8 mouse cellular contexts compared by ENCODE assay signal in genomic region chr5:111331099-111331435, GRCm38 (mm10). TPM values are rescaled to one million over a fixed set of nuclear protein-coding genes. Genes with fewer than 3 reads are reported as not detected.
A peak's percentile ranks its signal among the peaks of the same experiment; 100 is the strongest.
DNase-seq lines count a peak whose midpoint lies in the region; ATAC-seq lines count a peak whose summit lies in the region.

No protein-coding gene starts in this region.

- H3K9me3 ChIP-seq in kidney, embryonic 15.5 days (replicated peaks): no peaks in the 10 kb centered on the region
- no peaks in the 10 kb centered on the region for H3K9me3 ChIP-seq in hindbrain, embryonic 10.5 days

- peak overlapping the region; percentile 97 for H3K9ac ChIP-seq in kidney, embryonic 15.5 days

- DNase-seq in kidney, postnatal 36 days: no peak
- DNase-seq in hindbrain, embryonic 10.5 days (ENCODE audit: low spot score): no peak
- DNase-seq in adrenal gland, postnatal 4 days (ENCODE audit: low spot score in 2 of 2): no peak
- DNase-seq in right cerebral cortex, postnatal 4 days: no peak

- H3K4me2 ChIP-seq in kidney, embryonic 15.5 days: peak overlapping the region; percentile 78

- no peaks in the 10 kb centered on the region for H3K27me3 ChIP-seq in kidney, embryonic 15.5 days
- no peaks in the 10 kb centered on the region for H3K27me3 ChIP-seq in hindbrain, embryonic 10.5 days (ENCODE audit: insufficient read depth, poor library complexity, severe bottlenecking)

- WGBS in kidney, embryonic 15.5 days: under 1% methylated on average over 14 of the region's 14 CpGs
- 2% methylated on average over 14 of the region's 14 CpGs for WGBS in hindbrain, embryonic 10.5 days

- peak overlapping the region; percentile 91 for H3K4me3 ChIP-seq in kidney, embryonic 15.5 days (replicated peaks)
- peak overlapping the region; percentile 96 for H3K4me3 ChIP-seq in hindbrain, embryonic 10.5 days

- peaks cover 26% of the 10 kb centered on the region for H3K36me3 ChIP-seq in kidney, embryonic 15.5 days
- peaks cover 37% of the 10 kb centered on the region for H3K36me3 ChIP-seq in hindbrain, embryonic 10.5 days

- H3K4me1 ChIP-seq in kidney, embryonic 15.5 days: peaks cover 18% of the 10 kb centered on the region
- peaks cover 33% of the 10 kb centered on the region for H3K4me1 ChIP-seq in hindbrain, embryonic 10.5 days (replicated peaks)

- peak overlapping the region; percentile 89 for H3K27ac ChIP-seq in kidney, embryonic 15.5 days
- H3K27ac ChIP-seq in hindbrain, embryonic 10.5 days: peak overlapping the region; percentile 96

- no peak for ATAC-seq in kidney, embryonic 15.5 days (replicated peaks; ENCODE audit: low FRiP score)
- peak; percentile 10 for ATAC-seq in activated CD4-positive, CD25-positive, alpha-beta regulatory T cell, adult 4 months
- ATAC-seq in megakaryocyte progenitor cell, adult 5-6 weeks (replicated peaks; ENCODE audit: poor library complexity): 0 out of 2 replicates have a peak, but pooled peaks have one; percentile 1
- ATAC-seq in cerebellum, adult (ENCODE audit: insufficient number of reproducible peaks, low FRiP score, low TSS enrichment): no peak

RNA-seq across cellular contexts. Expression of gene Pitpnb, which starts 0.5 kb away (rescaled TPM):
- polyA plus RNA-seq in kidney, embryonic 15.5 days (2015; fragmentation: Nextera tagmentation; extraction: Ambion mirVana): 101 and 104 TPM in 2 replicates
- polyA plus RNA-seq in activated CD4-positive, CD25-positive, alpha-beta regulatory T cell, adult 4 months (2017; shearing (Covaris generic)): 10 to 100 TPM; 64.5 TPM
- 110 and 119 TPM in 2 replicates for polyA plus RNA-seq in hindbrain, embryonic 10.5 days (2016; fragmentation: Nextera tagmentation; extraction: Ambion mirVana)
- total RNA-seq in megakaryocyte progenitor cell, adult 5-6 weeks (2015): 63.7 and 65.0 TPM in 2 replicates
- total RNA-seq in megakaryocyte progenitor cell, adult 5-6 weeks (2017): 15.8 and 26.5 TPM in 2 replicates
- 10 to 100 TPM; 75.1 to 81.4 TPM for total RNA-seq in adrenal gland, postnatal 4 days (2021)

Comparison
In these comparisons a context has a peak if more than half of its experiments do, and no peak if none do; other contexts are left out.
1. ATAC-seq: peak in activated CD4-positive, CD25-positive, alpha-beta regulatory T cell, adult 4 months (single experiment) and megakaryocyte progenitor cell, adult 5-6 weeks (single experiment); none in kidney, embryonic 15.5 days (single experiment) and cerebellum, adult (single experiment).